ENCODE assay signal across 14 mouse cellular contexts in genomic region chr1:119637188-119638023, GRCm38 (mm10). TPM values are rescaled to one million over a fixed set of nuclear protein-coding genes. Genes with fewer than 3 reads are reported as not detected.
DNase-seq lines count a peak whose midpoint lies in the region; ATAC-seq and TF ChIP-seq lines count a peak whose summit lies in the region.
"Had no signal": no experiment of that assay in that cellular context is flagged by ENCODE, and none has a peak within 500 bp of the region (broad histone marks: within the 10 kb centered on the region; RNA-seq: fewer than 3 reads in every experiment).

No protein-coding gene starts in this region.

- no peaks in the 10 kb centered on the region for H3K27me3 ChIP-seq in Patski
- H3K27me3 ChIP-seq in intestine, postnatal 0 days (replicated peaks; ENCODE audit: control insufficient read depth, insufficient read depth, low read length), result no peaks in the 10 kb centered on the region
- H3K27me3 ChIP-seq in kidney, embryonic 16.5 days (ENCODE audit: insufficient read depth, low read length), result no peaks in the 10 kb centered on the region
- no peaks in the 10 kb centered on the region for H3K27me3 ChIP-seq in liver, embryonic 15.5 days
- H3K27me3 ChIP-seq in limb, embryonic 10.5 days (ENCODE audit: low read depth, poor library complexity, severe bottlenecking), result no peaks in the 10 kb centered on the region

- H3K9ac ChIP-seq in intestine, postnatal 0 days (ENCODE audit: low read depth, low read length), result no peak overlapping the region; the same call in 1 of the 2 replicates
- 0 out of 2 replicates have a peak overlapping the region, but pooled peaks have one; percentile 27 for H3K9ac ChIP-seq in kidney, embryonic 16.5 days (replicated peaks; ENCODE audit: low read length)
- H3K9ac ChIP-seq in liver, embryonic 15.5 days, result no peak overlapping the region
- H3K9ac ChIP-seq: hindbrain, embryonic 14.5 days; lung, embryonic 14.5 days had no signal

- no peak overlapping the region for H3K4me3 ChIP-seq in intestine, postnatal 0 days (ENCODE audit: low read depth, low read length)
- no peak overlapping the region for H3K4me3 ChIP-seq in kidney, embryonic 16.5 days (ENCODE audit: low read length)
- no peak overlapping the region for H3K4me3 ChIP-seq in liver, embryonic 15.5 days (replicated peaks)
- H3K4me3 ChIP-seq in limb, embryonic 10.5 days, result no peak overlapping the region

- no peaks in the 10 kb centered on the region for H3K9me3 ChIP-seq in intestine, postnatal 0 days (ENCODE audit: control insufficient read depth)
- no peaks in the 10 kb centered on the region for H3K9me3 ChIP-seq in kidney, embryonic 16.5 days (ENCODE audit: low read length)
- no peaks in the 10 kb centered on the region for H3K9me3 ChIP-seq in liver, embryonic 15.5 days (replicated peaks)
- no peaks in the 10 kb centered on the region for H3K9me3 ChIP-seq in limb, embryonic 10.5 days (replicated peaks)

- H3K4me2 ChIP-seq in intestine, postnatal 0 days (replicated peaks; ENCODE audit: low read depth), result peak overlapping the region; percentile 17; the same call in 1 of the 2 replicates
- no peak overlapping the region for H3K4me2 ChIP-seq in kidney, embryonic 16.5 days (replicated peaks; ENCODE audit: low read depth, low read length)
- no peak overlapping the region for H3K4me2 ChIP-seq in liver, embryonic 15.5 days
- H3K4me2 ChIP-seq: heart, embryonic 11.5 days; hindbrain, embryonic 14.5 days; lung, embryonic 14.5 days had no signal

- CTCF ChIA-PET in Patski (lab: Charles Lee), result interaction anchor here (1.2 to 2.0 kb wide), 5 partner anchors 8 to 67 kb away, joined by 3 to 5 read pairs (median 4); no protein-coding TSS in a partner anchor

- peak; percentile 28 for ATAC-seq in Patski
- ATAC-seq in intestine, postnatal 0 days, result peak; percentile 31; the same call in 1 of the 2 replicates
- peak; percentile 75 for ATAC-seq in kidney, embryonic 16.5 days (ENCODE audit: low FRiP score, low TSS enrichment)
- ATAC-seq in liver, embryonic 15.5 days (ENCODE audit: insufficient read depth), result peak; percentile 57
- ATAC-seq in activated CD4-positive, CD25-positive, alpha-beta regulatory T cell, adult 4 months, result no peak

- 0 out of 2 replicates have a peak, but pooled peaks cover 3% of the 10 kb centered on the region for H3K4me1 ChIP-seq in intestine, postnatal 0 days (replicated peaks; ENCODE audit: control insufficient read depth, insufficient read depth, low read length)
- peaks cover 37% of the 10 kb centered on the region for H3K4me1 ChIP-seq in kidney, embryonic 16.5 days (ENCODE audit: insufficient read depth, low read length)
- H3K4me1 ChIP-seq in liver, embryonic 15.5 days (replicated peaks), result peaks cover 13% of the 10 kb centered on the region; the same call in 1 of the 2 replicates
- no peaks in the 10 kb centered on the region for H3K4me1 ChIP-seq in limb, embryonic 10.5 days

- peaks cover 7% of the 10 kb centered on the region; the same call in 1 of the 2 replicates for H3K36me3 ChIP-seq in intestine, postnatal 0 days (ENCODE audit: control insufficient read depth, insufficient read depth)
- peaks cover 13% of the 10 kb centered on the region; the same call in 1 of the 2 replicates for H3K36me3 ChIP-seq in kidney, embryonic 16.5 days (ENCODE audit: insufficient read depth, low read length)
- H3K36me3 ChIP-seq in liver, embryonic 15.5 days (replicated peaks), result peaks cover 4% of the 10 kb centered on the region; the same call in 1 of the 2 replicates
- H3K36me3 ChIP-seq in limb, embryonic 10.5 days, result peaks cover 16% of the 10 kb centered on the region; the same call in 1 of the 2 replicates

- in situ Hi-C loops in Patski (cut with MboI; ENCODE audit: low pct_unique_long_range_greater_than_20kb), result no loop called here

- H3K27ac ChIP-seq in intestine, postnatal 0 days (ENCODE audit: low read depth, low read length), result peak overlapping the region; percentile 68
- peak overlapping the region; percentile 91 for H3K27ac ChIP-seq in kidney, embryonic 16.5 days (ENCODE audit: low read length)
- H3K27ac ChIP-seq in liver, embryonic 15.5 days (replicated peaks), result peak overlapping the region; percentile 38; the same call in 1 of the 2 replicates
- H3K27ac ChIP-seq in limb, embryonic 10.5 days, result no peak overlapping the region
- H3K27ac ChIP-seq: hindbrain, embryonic 14.5 days had no signal

- 59% methylated on average over 6 of the region's 6 CpGs for WGBS in intestine, postnatal 0 days
- WGBS in kidney, embryonic 16.5 days, result 57% methylated on average over 6 of the region's 6 CpGs
- 65% methylated on average over 6 of the region's 6 CpGs for WGBS in liver, embryonic 15.5 days (ENCODE audit: insufficient replicate concordance)
- WGBS in limb, embryonic 10.5 days, result 87% methylated on average over 6 of the region's 6 CpGs

- POLR2A ChIA-PET in Patski (lab: Charles Lee), result interaction anchor here (0.6 kb wide), 1 partner anchor 19 kb away, joined by 5 read pairs; no protein-coding TSS in a partner anchor

- TF ChIP-seq CTCF in Patski (IDR thresholded peaks at IDR 0.05), result no peak
- TF ChIP-seq CTCF in intestine, postnatal 0 days (IDR thresholded peaks at IDR 0.05; ENCODE audit: low read depth), result no peak

- no peak for DNase-seq in Patski (ENCODE audit: low read depth, low spot score)
- no peak for DNase-seq in embryo, embryonic 10 days (ENCODE audit: low spot score)
- DNase-seq in limb, embryonic 10.5 days (ENCODE audit: low spot score), result no peak
- DNase-seq in heart, postnatal 4 days, result no peak
- DNase-seq: cerebellum, postnatal 10 days; heart, postnatal 14 days; lung, embryonic 14.5 days; midbrain, embryonic 14.5 days had no signal

RNA-seq across cellular contexts. Expression of gene Epb41l5, which starts 11.4 kb away (rescaled TPM):
- 27.9 TPM for polyA plus RNA-seq in Patski (2021)
- polyA plus RNA-seq in intestine, postnatal 0 days (2015; fragmentation: Nextera tagmentation; extraction: Ambion mirVana), result 14.3 and 17.5 TPM in 2 replicates
- polyA plus RNA-seq in kidney, embryonic 16.5 days (2015; fragmentation: Nextera tagmentation; extraction: Ambion mirVana), result 77.3 and 77.8 TPM in 2 replicates
- 17.7 and 20.4 TPM in 2 replicates for polyA plus RNA-seq in liver, embryonic 15.5 days (2015; fragmentation: Nextera tagmentation; extraction: Ambion mirVana)
- polyA plus RNA-seq in activated CD4-positive, CD25-positive, alpha-beta regulatory T cell, adult 4 months (2017; shearing (Covaris generic)), result under 1 TPM; 0.19 to 0.37 TPM
- 25.0 and 27.7 TPM in 2 replicates for polyA plus RNA-seq in limb, embryonic 10.5 days (2016; fragmentation: Nextera tagmentation; extraction: Ambion mirVana)
- 1 to 10 TPM; 5.5 to 7.9 TPM for total RNA-seq in heart, postnatal 4 days (2021)

Comparison
In these comparisons a context has a peak if more than half of its experiments do, and no peak if none do; other contexts are left out.
1. RNA of gene Epb41l5, which starts 11.4 kb away (polyA plus RNA-seq): 77.3 to 77.8 TPM in kidney, embryonic 16.5 days, 27.9 TPM in Patski (single experiment), 25.0 to 27.7 TPM in limb, embryonic 10.5 days, 17.7 to 20.4 TPM in liver, embryonic 15.5 days and 14.3 to 17.5 TPM in intestine, postnatal 0 days; 0.19 to 0.37 TPM in activated CD4-positive, CD25-positive, alpha-beta regulatory T cell, adult 4 months; every median in the first group is over 10 times any median in the second.